Mouse (Mus musculus) granulocyte monocyte progenitor cell, adult 5-6 weeks (primary cell): Measurements from ENCODE around the gene Ascc1. TPM values are rescaled to one million over a fixed set of nuclear protein-coding genes. Genes with fewer than 3 reads are reported as not detected.
A peak's percentile ranks its signal among the peaks of the same experiment; 100 is the strongest.

ENCODE experiments used
- ATAC-seq: replicated peaks from 2 replicates; pipeline ENCODE4 v1.8.0; 2016; ENCODE audit warnings: mild to moderate bottlenecking, moderate TSS enrichment, inconsistent platforms; ENCODE audit not compliant: poor library complexity, severe bottlenecking
- total RNA-seq, 2 experiments: library from RNA; stranded (forward) in 1 of 2; stranded (reverse) in 1 of 2; fragments of 200-712, 200-1000 nt in 1 of 2; fragments of >200 nt in 1 of 2; fragmentation: Nextera tagmentation in 1 of 2; gene quantifications; 2 replicates each; pipeline ENCODE4 v1.2.3; 2014 to 2017

Gene Ascc1
- 19.4 and 24.3 TPM in 2 replicates for total RNA-seq (2014; fragmentation: Nextera tagmentation)
- 24.8 and 34.2 TPM in 2 replicates for total RNA-seq (2017)

DNA sequence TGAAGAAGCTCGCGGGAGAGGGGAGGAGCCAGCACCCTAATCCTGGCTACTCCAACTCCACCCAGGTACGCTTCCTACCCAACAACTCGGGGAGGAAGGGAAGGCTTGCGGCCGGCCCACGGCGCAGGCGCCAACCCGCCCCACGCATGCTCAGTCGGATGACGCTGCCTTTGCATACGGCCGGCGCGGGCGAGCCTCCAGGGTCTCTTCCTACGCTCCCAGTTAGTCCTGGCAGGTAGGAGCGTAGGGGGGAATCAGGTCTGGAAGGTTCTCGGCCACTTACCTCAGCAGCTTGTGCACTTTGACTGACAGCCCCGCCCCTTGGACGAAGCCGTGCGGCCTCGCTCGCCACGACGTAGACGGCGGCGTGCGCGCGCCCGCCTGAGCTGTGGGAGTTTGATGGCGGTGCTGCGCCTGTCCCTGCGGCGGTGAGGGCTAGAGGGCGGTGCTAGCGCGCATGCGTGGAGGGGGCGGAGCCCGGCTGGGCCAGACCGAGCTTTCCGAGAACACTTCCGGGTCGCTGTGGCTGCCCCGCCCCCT lies at the start of gene Ascc1, which contains the start of gene Anapc16:
Ascc1 (plus strand) TSS at position 133 of the 540 bp plus-strand sequence.
Anapc16 (minus strand) TSS at position 463 of the 540 bp plus-strand sequence.
- ATAC-seq = peak; percentile 91

DNA sequence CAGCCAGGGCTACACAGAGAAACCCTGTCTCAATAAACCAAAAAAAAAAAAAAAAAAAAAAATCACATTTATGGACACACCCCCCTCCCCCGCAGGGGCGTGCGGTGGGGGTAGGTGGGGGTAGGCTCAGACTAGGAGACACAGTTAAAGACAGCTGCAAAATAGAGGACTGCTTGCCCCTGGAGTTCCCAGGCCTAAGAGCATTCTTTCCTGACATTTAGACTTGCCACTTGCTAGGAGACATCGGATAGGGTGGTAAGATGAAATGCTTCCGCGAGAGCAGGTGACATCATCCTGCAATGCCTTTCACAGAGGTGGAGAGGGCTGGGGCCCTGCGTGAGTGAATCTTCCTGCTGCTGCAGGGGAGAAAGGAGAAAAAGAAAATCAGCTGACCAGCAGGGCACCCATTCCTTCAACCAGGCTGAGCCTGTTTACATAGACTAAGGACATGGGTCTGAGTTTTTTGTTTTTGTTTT lies 49.0 kb upstream of the Ascc1 start:
- no peak for ATAC-seq

DNA sequence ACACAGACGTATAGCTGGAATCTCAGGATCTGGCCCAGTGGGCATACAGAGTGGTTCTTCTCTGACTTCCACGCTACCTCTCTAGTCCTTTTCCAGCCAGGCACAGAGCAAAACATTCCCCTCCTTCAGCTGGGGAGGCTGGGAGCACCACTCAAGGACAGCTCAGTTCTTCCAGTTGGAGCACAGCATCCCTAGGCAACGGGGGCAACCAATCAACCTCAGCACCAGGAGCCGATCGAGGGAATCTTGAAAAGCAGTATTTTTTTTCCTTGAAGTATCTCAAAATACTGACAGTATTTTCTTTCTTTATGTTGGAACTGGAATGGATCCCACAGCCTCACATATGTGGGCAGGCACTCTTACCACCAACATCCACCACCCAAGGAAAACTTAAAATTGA lies 45.9 kb upstream of the Ascc1 start:
- ATAC-seq = no peak

DNA sequence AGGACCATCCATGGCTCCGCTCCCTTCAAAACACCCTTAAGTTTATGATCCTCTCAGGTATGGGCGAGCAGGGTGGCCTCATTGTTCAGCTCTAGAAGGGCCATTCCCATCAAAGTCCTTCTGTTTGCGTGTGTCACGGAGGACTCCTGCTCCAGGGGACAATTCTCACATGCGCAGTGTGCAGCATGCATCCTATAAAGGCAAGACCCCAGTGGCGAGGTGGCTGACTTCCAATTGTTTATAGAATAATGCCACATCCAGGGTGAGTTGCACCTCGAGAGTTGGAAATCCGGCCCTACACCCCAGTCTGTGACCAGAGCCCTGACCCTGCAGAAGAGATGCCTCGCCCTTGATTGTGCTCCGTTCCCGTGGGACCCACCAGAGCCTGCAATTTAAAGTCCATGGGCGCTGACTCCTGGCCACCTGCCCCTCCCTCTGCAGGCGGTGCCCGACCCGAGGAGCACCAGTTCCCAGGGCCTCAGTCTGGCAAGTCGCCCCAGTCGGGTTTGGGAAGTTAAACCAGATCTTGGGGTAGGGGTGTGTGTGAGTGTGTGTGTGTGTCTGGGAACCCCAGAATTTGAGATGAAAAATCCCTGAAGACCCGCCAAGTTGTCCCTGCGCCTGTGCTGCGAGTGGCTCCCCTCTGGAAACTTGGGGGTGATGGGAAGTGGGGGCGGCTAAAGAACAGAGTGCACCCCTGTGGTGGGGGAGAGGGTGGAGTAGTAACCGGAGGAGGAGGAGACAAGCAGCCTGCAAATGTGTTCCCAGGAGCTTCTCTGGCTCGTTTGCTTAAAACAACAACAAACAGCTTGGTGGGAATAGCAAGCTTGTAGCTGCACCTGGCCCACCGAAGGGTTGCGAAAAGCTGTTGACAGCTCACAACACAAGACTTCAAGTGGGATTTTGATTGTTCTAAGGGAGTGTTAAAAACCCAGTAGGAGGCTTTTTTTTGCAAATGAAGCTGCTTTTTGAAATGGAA lies 45.1 kb upstream of the Ascc1 start:
- ATAC-seq = no peak

DNA sequence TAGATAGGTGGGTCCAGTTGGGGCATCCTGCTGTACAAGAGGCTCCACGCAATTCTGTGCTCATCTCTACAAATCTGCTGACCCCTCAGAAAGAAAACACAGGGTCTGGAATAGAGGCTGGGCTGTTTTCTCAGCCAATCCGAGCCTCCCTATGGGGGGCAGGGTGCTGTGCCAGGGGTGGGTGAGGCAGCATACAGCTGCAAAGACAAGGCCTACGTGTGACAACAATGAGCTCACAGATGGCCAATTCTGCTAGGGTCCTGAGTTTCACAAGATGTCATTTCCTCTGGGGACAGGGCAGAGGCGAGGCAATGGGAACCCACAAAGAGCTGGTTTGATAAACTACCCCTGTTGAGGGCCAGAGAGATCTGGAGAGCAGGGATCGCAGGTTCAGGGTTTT lies 44.1 kb upstream of the Ascc1 start:
- peak; percentile 79 for ATAC-seq

DNA sequence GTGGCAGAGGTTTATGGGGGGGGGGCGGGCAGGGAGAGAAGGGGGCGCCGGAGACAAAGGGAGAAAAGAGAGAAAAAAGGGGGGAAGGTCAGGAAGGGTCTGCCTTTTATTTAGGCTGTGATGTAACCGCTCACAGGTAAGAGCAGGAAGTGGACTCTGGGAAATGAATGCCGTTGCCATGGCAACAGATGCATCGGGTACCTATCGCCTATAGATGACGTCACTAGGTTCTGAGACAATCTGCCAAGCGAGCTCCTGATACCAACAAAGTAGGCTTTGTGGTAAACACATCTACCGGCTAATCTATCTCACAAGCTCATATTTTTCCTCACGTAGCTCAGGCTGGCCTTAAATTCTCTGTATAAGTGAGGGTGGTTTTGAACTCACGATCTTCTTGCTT lies 43.1 kb upstream of the Ascc1 start:
- no peak for ATAC-seq

DNA sequence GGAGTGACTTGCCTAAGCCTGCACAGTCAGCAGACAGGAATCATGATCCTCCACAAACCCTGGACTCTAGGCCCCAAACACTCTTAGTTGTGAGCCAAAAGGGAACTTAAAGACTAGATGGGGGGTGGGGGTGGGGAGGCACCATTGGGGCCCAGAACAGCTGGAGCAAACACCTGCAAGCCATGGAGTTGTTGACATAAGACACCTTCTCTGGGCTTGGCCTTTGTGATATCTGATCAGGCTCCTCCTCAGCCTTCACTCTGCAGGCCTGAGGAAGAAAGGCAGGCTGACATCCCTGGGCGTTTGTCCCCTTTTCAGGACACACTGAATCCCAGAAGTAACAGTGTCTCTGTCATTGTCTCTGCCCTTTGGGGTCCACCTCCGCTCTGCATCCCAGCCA lies 39.0 kb upstream of the Ascc1 start:
- ATAC-seq = no peak

DNA sequence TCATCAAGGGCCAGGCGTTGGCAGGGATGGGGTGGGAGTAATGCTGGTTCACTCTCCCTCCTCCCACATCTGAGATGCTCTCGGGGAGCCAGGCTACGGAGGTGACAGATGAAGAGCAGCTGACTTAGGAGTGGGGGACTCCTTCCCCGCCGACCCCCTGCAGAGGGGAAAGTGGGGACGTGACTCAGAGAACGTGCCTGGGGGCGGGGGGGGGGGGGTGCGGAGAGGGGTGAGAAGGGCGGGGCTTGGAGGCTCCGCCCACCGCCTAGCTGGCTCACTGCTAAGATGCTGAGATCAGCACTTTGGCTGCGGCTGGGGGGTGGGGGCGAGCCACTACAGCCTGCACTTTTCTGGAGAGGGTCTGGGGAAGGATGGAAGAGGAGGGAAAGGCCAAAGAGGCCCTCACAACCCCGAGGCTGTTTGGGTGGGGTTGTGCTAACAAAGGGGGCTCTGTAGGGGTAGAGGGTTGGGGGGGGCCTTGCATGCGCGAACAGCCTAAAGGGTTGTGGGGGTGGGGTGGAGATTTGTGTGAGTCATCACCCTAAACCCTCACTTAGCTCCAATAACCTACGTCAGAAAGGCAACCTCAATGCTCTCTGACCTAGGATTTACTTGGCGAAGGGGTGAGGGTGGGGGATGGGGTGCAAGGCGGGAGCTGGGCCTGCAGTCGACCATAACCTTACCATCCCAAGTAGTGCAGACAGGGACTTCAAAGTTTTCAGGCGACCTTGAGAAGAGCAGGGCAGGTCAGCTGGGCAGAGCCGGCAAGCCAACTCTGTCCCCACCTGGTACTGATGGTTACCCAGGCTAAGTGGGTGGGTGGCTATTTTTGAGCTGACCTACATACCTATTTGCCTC lies 37.9 kb upstream of the Ascc1 start:
- ATAC-seq = no peak

DNA sequence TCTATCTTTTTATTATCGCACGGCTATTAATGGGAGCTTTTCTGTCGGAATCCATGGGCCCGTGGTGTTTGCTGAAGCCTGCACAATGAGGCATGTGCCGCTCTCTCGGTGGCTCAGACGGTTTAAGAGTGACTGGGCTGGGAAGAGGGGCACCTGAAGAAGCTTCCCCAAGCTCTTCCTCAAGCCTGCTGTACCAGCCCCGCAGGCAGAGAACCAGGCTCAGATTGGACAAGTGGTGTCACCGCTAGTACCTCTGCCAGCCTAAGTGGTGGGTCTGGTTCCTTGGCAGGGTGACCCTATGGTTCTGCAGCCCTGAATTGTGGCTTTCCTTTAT lies 37.3 kb upstream of the Ascc1 start:
- no peak for ATAC-seq

DNA sequence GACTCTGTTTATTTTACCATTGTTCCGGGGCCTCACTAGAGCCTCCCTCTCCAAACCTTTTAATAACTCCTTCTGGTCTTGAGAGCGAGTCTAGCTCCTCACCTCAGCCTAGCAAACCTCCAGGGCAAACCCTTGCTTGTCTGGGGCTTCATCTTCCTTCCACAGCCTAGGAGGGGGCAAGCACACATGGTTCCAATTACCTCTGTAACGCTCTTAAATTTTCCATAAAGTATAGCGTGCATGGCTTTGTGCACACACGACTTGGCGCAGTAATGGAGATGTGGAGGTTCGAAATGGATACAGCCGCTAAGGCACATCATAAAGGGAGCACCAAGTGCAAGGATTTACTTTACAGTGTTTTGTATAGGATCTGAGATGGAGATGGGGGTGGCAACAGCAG lies 36.8 kb upstream of the Ascc1 start:
- ATAC-seq = no peak

DNA sequence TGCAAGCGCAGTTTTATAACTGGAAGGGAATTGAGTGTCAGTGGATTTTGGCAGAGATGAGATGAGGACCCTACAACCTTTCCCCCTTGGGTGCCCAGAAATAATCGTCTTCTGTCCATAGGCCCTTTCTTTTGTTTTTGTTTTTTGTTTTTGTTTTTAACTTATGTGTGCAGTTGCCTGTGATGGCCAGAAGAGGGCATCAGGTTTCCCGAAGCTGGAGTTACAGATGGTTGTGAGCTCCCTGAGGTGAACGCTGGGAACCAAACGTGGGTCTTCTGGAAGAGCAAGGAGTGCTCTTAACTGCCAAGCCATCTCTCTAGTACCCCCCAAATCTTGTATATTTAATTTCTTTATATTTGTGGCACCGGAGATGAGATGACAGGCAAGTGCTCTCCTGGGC lies 35.9 kb upstream of the Ascc1 start:
- ATAC-seq = no peak

DNA sequence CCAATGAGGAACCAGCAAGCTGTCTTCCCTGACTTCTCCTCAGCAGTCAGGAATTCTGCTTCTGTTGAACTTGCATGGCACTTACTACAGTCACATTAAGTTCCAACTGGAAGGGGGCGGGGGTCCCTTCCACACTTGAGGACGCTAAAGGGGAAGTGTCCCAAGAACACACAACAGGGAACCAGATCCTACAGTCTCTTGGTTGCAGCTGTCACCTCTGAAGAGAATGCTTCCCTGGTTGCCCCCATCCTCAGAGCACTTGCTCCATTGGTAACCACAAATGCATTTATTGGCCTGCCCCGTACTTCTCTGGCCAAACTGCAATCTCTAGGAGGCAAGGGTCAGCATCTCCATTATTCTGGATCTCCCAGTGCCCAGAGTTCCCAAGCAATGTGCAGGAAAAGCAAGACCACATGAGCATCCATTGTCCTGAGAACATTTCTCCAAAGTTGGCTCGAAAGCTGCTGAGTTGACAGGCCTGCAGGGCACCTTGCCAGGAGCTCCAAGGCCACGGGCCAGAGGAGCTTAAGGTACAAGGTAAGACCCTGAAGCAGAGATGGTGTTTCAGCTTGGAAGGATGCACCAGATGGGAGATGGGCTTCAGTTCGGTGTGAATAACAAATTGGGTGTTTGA lies 35.2 kb upstream of the Ascc1 start:
- peak; percentile 92 for ATAC-seq

DNA sequence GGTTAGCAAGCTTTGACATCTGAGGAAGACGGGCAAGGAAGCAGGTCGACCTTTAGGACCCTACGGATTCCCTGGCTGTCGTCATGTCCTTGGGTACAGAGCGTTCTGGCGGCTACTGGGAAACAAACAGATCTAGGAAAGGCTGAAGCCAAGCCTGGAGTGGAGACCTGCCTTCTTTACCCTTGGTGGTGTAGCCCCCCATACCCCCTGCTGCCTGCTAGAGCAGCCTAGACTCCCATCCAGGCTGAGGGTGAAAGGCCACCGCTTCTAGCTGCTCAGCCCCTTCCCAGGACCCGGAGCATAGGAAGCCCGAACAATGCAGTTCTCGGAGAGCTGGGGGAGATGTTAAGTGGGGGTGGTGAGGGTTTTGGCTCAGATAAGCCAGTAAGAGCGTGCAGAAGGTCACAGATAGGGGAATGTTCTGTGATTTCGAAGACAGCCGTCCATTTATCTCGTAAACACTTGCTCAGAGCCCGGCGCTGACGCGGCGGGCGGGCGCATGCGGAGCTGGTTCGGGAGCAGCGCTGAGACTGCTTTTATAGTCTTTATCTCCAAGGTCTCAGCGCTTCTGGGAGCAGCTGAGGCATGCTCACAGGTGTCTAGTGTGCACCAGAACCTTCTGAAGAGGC lies 32.7 kb upstream of the Ascc1 start:
- ATAC-seq = peak; percentile 25

DNA sequence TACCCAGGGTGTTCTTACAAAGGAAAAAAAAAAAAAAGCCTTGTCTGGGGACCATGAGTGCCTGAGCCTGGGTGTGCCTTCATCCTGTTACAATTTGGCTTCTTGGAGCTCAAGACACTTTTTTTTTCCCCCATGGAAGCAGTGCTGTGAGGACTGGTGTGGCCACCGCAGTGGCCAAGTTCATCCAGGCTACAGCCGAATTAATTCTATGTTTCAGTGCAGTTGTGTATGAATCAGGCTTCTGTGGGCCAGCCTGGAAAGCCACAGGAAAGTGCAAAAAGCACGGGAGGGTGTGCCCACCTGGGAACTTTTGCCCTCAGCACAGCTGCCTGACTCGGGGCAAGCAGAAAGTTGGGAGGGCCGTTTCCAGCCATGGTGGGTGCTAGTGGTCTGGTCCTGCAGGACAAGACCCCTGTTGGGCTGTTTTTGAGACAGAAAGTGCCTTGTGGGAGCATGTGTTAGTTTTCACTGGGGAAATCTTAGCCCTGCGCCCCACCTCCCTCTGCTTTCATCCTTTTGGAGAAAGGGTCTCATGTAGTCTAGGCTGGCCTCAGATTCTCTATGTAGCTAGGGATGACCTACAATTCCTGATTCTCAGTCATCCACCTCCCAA lies 32.0 kb upstream of the Ascc1 start:
- ATAC-seq = no peak

DNA sequence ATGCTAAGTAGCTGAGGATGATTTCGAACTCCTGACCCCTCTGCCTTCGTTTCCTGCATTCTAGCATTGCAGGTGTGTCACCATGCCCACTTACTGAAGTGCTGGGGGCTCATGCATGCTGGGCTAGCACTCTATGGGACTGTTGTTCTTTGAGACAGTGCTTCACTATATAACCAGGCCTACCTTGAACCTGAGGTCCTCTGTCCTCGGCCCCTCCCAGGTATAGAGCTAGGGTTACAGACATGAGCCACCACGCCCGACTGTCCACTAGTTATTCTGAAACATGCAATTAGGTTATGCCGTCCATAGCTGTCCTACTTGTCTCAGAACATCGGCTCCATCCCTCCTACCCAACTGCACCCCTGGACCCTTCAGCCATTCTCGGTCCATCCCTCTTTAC lies 30.8 kb upstream of the Ascc1 start:
- ATAC-seq = no peak

DNA sequence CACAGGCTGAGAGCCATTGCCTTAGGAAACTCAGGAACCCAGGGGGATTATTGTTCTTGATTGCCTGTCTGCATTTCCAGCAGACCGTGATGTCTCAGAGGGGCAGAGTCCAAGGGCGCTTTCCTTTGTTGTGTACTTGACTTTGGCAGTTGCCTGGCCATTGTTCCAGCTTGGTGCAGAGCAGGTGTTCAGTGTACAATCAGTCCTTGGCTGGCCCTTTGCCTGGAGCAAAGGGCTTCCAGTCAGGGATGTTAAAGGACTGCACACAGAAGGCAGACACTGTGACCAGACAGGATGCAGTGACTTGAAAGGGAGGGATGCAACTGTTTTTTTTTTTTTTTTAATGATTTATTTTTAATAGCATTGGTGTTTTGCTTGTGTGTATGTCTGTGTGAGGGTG lies 30.1 kb upstream of the Ascc1 start:
- no peak for ATAC-seq

DNA sequence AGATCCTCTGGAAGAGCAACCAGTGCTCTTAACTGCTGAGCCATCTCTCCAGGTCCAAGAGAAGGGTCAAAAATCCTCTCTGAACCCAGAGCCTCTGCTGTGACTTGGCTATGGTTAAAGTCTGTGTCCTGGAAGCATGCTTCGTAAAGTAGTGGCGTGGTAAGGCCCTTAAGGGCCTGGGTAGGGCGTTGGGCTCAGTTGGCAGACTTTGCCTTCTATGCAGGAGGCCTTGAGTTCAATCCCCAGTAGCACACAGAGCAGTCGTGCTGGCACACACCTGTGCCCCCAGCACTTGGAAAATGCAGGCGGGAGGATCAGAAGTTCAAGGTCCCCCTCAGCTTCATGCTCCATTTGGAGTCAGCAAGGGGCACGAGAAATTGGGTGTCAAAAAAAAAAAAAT lies 29.6 kb upstream of the Ascc1 start:
- no peak for ATAC-seq

DNA sequence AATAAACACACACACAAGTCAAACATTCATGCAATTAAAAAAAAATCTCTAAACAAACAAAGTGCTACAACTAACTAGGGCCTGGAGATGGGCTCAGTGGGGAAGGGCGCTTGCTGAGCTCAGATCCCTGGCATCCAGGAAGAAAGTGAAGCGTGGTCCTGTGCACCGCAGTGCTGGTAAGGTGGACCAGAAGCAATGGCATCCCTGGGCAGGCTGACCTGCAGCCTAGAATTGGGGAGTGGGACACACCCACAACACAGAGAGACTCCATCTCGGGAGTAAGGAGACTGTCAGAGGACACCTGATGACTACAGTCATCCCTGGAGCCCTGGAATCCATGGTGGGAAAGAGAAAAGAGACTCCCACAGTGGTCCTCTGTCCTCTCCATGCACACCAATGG lies 29.2 kb upstream of the Ascc1 start:
- no peak for ATAC-seq

DNA sequence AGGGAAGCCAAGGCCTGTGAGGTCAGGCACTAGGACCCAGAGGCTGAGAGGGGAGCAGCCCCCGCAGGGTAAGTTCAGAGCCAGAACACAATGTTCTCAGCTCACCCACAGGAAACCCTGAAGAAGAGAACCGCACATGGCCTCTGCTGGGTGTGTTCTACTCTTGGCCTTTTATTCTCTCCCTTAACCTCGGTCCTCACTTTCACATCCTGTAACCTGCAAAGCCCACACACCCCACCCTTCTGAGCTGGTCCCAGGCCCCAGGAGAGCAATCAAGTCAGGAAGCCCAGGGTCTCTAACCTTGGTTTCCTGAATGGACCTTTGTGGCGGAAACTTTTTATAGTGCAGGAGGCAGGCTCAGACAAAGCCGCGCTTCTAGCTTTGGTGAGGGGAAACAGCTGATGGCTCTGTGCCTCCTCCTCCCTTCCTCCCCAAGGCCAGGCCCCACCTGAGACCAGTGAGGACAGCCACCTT lies 28.4 kb upstream of the Ascc1 start:
- ATAC-seq = peak; percentile 65
